Mouse (Mus musculus) megakaryocyte, embryonic 14.5 days (primary cell): ENCODE measurements around the gene Tmem104.

Experiments used
- FLI1 ChIP-seq: IDR thresholded peaks from 2 replicates; pipeline ENCODE4 v1.6.1; 2012; ENCODE audit warnings: low read length, inconsistent platforms, mixed read lengths
- GATA1 ChIP-seq: IDR thresholded peaks from 3 replicates; pipeline ENCODE4 v1.6.1; 2012; ENCODE audit warnings: mixed read lengths, low read length, inconsistent platforms, borderline replicate concordance

- TF ChIP-seq FLI1, result no peak
- TF ChIP-seq GATA1, result no peak
These were observed 70.7 kb downstream of the Tmem104 start for GRCm38 (mm10) chr11:115257775-115258510.
